Mouse (Mus musculus) liver, postnatal 0 days (tissue): Measurements from ENCODE around the gene Nav3.

Source experiments
- CTCF ChIP-seq: sonication (generic); IDR thresholded peaks from 2 replicates; pipeline ENCODE4 v1.5.1; 2016; ENCODE audit warnings: antibody characterized with exemption, low read depth
- EP300 ChIP-seq: IDR thresholded peaks from 2 replicates; pipeline ENCODE4 v1.6.1; 2016; ENCODE audit warnings: antibody characterized with exemption, low read depth, mild to moderate bottlenecking

DNA sequence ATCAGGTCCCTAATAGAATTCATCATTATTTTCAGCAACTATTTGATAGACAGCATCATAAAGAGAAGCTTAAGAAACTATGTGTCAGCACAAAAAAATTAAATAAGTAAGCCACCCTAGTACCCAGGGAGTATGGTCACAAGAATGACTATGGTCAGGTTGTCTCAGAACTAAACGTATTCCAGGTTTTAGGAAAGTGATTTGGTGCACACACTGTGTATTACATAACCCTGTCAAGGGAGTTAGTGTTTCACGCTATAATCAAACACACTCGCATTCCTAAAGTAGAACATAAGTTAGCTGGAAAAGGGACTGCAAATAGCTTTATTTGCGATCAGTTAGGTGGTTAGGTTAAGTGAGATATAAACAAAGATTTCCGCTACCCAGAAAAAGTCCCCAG, 126.0 kb downstream of the Nav3 start:
- TF ChIP-seq CTCF: no peak
- no peak for TF ChIP-seq EP300
